Mouse (Mus musculus): ENCODE measurements at regions not wholly inside any gene's neighbourhood (a gene's known extent, or its start where the extent isn't known, plus 50 kb on each side); places are given as distances from the start of the nearest gene placed in this dataset.
A peak's percentile ranks its signal among the peaks of the same experiment; 100 is the strongest.

DNA sequence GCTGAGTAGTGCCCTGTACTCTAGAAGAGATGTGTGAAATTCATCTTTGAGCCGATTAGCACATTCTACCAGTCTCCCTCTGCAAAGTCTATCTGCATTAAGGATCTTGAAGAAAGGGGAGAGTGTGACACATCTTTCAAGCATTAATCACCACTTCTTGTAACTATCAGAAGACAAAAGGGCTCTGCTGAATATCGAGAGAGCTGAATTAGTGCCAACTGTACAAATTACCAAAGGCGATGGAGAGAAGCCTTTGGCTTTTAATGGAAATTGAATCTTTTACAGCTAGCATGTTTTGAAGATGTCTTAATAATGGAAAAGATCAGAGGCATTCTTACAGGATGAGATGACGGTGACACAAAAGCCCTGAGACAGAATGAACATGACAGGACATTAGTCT lies 97.2 kb upstream of the Pam start:
- DNase-seq, result no peak

DNA sequence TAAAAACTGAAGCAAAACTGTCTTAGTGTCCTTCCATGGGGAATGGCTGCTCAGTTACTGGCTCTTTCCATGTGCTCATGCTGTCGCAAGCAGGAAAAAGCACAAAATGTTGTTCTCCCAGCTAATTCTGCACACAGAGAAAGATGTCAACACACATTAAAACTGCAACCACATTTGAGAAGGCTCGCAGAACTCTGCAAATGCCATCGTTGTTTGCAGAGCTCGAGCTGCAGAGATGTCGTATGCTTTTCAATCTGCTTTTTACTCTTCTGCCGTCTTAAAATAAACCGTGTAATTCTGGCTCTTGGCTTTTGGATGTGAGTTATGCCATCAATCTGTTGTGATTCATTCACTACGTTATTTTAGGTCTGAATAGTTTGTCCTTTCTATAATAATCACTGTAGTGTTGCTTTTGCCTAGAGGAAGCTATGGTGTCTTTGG lies 96.6 kb upstream of the Pam start:
- DNase-seq, result peak; percentile 25

DNA sequence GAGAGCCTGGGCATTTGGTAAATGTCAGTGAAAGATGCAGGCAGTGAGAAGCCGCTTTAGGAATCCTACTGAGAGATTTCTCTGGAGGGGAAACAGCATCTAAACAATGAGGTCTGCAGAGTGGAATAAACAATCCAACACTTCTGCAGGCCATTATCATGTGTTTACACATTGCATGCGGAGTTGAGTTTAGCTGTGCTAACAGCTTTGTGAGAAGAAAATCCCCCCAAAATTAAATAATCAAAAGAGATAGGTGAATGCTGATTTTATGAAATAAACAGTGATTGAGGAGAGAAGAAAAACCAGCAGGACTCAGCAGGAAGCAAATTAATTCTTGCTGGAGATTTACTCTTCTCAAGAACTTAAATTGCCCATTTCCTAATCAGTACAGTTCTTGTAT lies 95.9 kb upstream of the Pam start:
- DNase-seq, result no peak

DNA sequence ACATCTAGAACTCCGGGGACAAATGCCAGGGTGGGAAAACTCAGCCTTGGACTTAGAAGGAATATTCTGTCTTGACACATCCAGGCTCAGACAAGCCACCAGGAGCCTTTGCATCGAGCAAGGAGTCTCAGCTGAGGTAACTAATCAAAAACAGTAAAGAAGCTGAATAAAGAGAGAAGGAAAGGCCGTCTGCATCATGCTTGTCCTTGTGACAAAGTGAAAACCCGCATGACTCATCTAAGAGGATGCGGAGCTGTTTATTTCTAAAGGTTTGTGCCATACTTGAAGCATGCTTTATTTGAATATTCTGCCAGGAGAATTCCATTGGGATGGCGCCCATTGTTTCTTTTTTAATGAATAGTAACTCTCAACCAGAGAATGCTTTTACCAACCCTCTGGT lies 95.3 kb upstream of the Pam start:
- no peak for DNase-seq

DNA sequence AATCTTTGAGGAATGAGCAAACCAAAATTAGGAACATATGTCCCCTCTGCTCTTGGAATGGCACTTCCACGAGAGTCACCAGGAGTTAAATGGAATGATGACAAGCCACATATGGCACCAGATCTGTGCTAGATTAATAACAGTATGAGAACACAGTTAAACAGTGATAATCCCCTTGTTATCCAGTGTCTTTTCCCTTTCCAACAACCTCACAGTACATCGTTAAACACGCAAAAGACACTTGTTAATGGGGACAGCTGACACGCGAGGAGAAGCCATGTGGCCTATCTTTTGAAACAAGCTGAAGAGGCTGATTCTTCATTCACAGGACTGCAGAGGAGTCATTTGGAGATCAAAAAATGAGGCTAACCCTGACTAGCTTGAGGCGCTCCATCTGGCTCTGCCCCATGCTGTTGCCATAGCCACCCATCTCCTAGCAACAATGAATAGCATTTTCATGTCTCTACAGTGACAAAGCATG lies 94.6 kb upstream of the Pam start:
- DNase-seq, result peak; percentile 51

DNA sequence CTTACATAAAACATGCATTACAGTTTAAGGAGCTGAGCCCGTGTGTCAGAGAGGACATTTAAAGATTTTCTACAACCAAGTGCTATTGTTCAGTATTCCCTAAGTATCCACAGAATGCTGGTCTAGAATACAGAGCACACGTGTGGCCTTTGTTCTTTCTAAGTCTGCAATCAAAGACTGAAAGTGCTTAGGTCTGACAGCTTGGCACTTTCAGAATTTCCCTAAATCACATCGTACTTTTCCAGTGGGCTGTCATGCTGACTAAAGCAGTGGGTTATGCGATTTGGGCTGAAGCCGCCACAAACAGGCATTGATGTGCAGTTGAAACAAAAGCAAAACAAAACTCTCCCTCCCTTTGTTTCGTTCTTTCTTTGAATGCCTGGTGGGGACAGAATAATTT lies 84.9 kb upstream of the Pam start:
- DNase-seq, result no peak

DNA sequence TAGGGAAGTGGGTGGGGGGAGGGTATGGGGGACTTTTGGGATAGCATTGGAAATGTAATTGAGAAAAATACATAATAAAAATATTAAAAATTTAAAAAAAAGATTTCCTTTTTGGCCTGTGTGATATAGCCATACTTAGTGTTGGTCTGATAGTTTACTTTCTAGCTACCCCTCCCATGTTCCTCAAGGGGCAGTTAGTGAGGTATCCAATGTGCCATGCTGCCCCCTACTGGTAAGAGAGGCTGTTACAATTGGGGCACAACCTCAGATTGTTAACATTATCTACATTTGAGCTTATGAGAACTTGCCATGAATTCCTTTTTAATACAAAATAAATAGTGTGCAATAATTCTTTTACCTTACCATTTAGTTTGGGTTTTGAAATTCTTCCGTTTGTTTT lies 83.6 kb upstream of the Pam start:
- DNase-seq, result peak; percentile 33

DNA sequence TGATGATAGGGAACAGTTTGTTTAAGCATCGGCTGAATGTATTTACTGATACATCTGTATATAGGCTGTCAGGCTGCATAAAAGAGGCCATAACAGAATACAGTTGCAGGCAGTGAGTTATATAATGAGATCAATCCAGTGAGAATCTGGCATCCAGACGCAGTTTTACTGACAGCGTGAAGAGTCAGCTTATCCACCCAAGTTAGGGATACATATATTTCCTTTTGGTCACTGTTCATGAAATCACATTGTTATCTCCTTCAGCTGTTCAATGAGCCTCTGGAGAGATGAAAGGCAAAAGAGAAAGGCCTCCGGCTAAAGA lies 79.3 kb upstream of the Pam start:
- DNase-seq, result no peak

DNA sequence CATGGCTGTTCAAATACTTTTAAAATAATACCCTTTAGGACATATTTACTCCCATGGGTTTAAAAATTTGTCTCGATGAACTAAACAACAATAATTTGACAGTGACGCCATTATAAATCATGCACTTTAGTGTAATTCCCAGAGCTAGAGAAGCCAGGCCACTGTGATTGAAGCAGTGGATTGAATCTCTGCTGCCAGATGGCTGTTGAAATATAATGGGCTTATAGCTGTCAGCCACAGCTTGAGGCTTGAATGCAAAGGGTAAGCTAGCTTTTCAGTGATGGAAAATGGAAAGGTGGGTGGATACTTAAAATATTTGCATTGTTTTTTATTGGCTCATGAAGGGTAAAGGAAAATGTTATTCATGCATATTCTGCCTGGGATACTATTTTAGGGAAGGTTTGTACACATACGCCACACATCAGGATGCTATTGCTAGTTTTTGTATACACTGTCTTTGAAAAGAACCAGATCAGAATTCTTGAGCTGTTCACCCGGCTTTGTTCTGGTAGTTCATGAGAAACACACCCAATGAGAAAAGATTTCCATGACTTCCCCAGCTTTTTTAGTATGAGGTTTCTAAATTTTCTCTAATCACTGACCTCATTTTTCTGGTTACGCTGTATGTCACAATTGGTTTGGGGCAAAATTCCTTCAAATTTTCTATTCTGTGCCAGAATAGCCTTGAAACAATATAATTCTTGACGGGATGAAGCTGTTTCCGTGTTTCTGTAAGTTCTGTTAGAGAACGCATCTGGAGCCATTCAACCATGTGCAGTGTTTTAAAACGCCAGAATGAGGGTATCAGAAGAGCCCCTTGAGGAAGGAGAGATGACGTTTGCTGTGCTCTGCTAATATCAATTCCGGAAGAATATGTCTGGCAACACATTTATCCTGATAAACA lies 78.7 kb upstream of the Pam start:
- no peak for DNase-seq

DNA sequence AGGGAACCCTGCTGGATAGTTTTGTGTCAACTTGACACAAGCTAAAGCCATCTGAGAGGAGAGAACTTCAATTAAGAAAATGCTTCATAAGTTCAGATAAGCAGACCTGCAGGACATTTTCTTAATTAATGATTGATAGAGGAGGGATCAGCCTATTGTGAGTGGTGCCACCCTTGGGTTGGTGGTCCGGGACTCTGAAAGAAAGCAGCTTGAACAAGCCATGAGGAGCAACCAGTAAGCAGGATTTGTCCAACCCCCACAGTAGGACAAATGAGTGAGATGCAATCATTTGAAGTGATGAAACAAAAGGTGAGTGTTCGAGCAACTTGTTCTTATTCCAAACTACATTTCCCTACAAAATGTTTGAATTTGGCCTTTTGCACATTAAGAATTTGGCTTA lies 78.0 kb upstream of the Pam start:
- DNase-seq, result no peak

DNA sequence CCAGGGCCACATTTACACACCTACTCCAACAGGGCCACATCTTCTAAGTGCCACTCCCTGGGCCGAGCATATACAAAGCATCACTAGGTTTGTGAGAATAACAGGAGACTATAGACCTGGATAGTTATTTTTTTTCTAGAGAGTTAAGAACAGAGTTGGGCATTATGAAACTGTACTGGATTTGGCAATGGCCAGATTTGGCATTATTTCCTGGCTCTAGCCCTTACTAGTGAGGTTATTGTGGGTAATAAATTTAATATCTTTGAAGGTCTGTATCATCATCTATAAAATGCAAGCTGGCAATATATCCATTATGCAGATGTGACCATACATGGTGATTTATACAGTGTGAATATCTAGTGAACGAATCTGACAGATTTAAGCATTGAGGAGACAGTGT lies 75.8 kb upstream of the Pam start:
- no peak for DNase-seq

DNA sequence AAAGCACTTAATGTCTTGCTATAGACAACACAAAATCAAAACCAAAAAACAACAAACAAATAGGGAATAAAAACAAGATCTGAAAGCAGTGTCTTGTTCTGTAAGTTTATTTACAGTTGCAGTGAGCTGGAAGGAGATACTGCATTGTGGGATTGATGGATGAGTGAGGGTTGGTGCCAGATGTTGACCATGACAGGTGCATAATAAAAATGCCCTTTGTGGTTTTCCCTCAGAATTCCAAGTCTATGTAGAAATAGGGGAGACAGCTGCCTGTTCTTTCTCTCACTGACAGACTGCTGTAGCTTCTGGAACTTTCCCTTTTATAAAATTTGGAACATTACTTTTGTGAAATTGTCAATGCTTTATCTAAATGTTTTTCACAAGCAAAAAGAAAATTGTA lies 73.9 kb upstream of the Pam start:
- DNase-seq, result no peak

DNA sequence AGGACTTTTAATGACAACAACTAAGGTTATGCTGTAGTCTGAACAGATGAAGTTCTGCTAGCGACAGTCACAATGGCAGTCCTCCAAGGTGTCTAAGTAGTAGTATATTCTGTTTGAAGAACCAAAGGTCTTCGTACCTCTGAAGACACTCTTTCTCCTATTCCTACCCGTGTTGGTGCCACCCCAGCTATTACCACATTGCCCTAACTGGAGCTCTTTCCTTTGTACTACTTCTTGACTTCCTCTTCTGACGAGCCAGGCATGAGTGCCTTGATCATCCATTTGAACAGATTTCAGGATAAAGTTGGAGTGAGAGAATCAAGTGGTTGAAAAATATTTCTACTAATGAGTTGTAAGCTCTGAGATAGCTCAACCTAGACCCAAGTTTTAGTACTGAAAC lies 72.4 kb upstream of the Pam start:
- DNase-seq, result no peak

DNA sequence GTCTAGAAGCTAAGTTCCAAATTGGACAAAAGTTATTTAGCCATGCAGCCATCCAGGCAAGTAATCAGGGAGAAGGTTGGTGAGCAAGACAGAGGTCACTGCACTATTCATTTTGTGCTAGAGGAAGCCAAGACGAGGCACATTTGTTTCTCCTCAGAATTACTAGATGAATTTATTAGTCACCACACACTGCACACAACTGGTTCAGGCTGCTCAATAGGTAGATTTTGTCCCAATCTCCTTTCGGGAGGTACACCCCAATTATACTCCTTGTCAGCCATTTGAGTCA lies 67.1 kb upstream of the Pam start:
- DNase-seq, result no peak

DNA sequence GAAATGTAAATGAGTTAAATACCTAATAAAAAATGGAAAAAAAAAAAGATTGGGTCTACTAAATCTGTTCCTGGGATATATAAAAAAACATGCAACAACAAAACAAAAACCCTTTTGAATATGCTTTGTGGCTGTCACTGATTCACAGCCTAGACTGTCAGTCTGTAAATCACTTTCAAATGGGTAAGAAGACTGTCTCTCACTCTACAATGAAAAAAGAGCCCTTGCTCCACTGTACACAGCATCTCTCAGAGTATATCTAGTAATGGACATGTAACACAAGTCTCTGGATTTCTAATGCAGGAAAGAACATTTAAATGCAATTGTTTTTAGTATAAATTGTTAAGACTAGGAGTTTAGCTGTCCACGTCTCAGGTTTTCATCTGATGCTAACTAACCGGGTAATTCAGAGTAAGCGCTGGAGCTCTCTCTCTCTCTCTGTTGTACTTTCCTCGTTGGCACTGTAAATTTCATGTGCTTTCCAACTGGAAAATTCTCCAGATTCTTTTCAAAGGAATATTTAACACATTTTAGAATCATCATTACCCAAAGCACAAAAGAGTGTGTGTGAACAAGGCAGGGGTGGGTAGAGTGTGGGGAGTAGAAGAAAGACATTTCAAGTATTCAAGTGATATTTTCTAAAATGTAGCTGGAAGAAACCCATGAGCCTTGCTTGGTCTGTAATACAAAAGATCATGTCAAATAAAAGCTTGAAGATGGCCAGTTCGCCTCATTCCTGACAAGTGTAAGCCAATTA lies 66.6 kb upstream of the Pam start:
- DNase-seq, result no peak

DNA sequence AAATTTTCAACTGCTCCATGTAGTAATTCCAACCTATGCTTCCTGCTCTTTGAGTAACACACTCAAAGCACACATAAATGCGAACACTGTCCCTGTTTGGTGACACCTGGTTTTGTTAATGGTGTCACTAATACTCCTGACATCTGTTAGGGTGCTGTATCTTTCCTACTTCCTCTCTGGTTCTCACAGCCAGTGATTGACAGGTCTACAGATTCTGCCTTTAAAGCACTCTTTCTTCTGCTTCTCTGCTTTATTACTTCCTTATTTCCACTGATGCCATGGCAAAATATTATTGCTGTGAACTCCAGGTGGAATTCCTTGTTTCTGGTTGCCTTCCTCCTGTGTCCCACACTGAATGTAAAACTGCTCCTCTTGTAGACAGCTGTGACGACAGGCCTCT lies 63.5 kb upstream of the Pam start:
- no peak for DNase-seq

DNA sequence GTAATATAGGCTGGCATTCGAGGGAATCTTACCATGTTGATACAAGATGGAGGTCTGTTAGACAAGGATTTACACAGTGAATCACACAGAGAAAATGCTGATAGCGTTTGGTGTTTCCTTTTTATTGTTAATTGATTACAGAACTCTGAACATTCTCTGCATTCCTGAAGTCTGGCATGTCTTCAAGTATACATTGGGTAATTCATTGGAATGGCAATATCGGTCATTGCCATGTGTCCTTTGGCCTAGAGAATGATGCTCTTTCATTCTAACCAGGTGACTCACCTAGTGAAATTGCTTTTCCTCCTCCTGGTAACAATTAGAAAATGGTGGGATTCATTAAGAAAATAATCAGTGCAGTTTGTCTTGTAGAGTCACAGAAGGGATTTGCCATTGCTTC lies 51.9 kb upstream of the Pam start:
- DNase-seq, result no peak
